Mouse (Mus musculus): Measurements from ENCODE around the gene Odf3l1.
A peak's percentile ranks its signal among the peaks of the same experiment; 100 is the strongest.

Gene Odf3l1

GRCm38 (mm10) chr9:56886601-56887000 is 22.1 kb upstream of the Odf3l1 start:
- peaks cover 43% of the 10 kb centered on the region for H3K27me3 ChIP-seq (ENCODE audit: insufficient read depth, low read length)
- H3K4me3 ChIP-seq (replicated peaks; ENCODE audit: low read length) = no peak overlapping the region
- H3K4me1 ChIP-seq (replicated peaks; ENCODE audit: low read depth, low read length) = peaks cover 30% of the 10 kb centered on the region
- H3K36me3 ChIP-seq (ENCODE audit: insufficient read depth, low read length) = no peaks in the 10 kb centered on the region
- TF ChIP-seq POU5F1 (IDR thresholded peaks at IDR 0.05; ENCODE audit: borderline replicate concordance, low read length) = no peak
- TF ChIP-seq CTCF (conservative IDR thresholded peaks at IDR 0.05; ENCODE audit: low read length) = no peak
- no peak for TF ChIP-seq NANOG (IDR thresholded peaks at IDR 0.05; ENCODE audit: borderline replicate concordance, low read length)
- H3K9me3 ChIP-seq (ENCODE audit: low read length) = no peaks in the 10 kb centered on the region

DNA sequence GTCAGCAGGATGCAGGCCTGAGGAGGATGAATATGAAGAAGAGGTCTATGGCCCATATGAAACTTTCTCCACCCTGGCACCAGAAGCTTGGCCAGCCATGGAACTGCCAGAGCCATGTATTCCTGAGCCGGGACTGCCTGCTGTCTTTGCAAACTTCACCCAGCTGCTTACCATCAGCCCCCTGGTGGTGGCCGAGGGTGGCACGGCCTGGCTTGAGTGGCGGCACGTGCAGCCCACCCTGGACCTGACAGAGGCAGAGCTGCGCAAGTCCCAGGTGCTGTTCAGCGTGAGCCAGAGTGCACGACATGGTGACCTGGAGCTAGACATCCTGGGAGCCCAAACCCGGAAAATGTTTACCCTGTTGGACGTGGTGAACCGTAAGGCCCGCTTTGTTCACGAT is 21.6 kb upstream of the Odf3l1 start:
- peaks cover 43% of the 10 kb centered on the region for H3K27me3 ChIP-seq (ENCODE audit: insufficient read depth, low read length)
- peaks cover 28% of the 10 kb centered on the region for H3K4me1 ChIP-seq (replicated peaks; ENCODE audit: low read depth, low read length)
- no peaks in the 10 kb centered on the region for H3K36me3 ChIP-seq (ENCODE audit: insufficient read depth, low read length)
- H3K4me3 ChIP-seq (replicated peaks; ENCODE audit: low read length) = no peak overlapping the region
- TF ChIP-seq CTCF (conservative IDR thresholded peaks at IDR 0.05; ENCODE audit: low read length) (peak; percentile 39), NANOG (IDR thresholded peaks at IDR 0.05; ENCODE audit: borderline replicate concordance, low read length) (no peak)
- no peaks in the 10 kb centered on the region for H3K9me3 ChIP-seq (ENCODE audit: low read length)

DNA sequence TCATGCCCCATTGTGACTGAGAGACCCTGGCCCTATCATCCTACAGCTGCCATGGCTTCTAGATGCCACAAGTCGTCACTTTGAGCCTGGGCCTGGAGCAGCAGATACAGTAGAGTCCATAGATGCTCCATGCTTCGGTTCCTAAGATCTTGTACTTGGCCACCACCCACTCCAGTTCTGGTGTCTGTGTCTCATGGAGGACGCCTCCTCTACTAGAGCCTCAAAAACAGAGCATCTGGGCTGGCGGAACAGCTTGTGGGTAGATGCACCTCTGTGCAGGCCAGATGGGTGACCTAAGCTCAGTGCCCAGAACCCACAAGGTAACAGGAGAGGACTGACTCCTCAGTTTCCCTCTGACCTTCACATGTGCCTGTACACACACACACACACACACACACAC is 19.8 kb upstream of the Odf3l1 start:
- no peaks in the 10 kb centered on the region for H3K36me3 ChIP-seq (ENCODE audit: insufficient read depth, low read length)
- TF ChIP-seq CTCF (conservative IDR thresholded peaks at IDR 0.05; ENCODE audit: low read length) (no peak), NANOG (IDR thresholded peaks at IDR 0.05; ENCODE audit: borderline replicate concordance, low read length) (no peak), POU5F1 (IDR thresholded peaks at IDR 0.05; ENCODE audit: borderline replicate concordance, low read length) (no peak)
- H3K4me1 ChIP-seq (replicated peaks; ENCODE audit: low read depth, low read length) = peaks cover 22% of the 10 kb centered on the region
- H3K27me3 ChIP-seq (ENCODE audit: insufficient read depth, low read length) = peaks cover 45% of the 10 kb centered on the region
- H3K9me3 ChIP-seq (ENCODE audit: low read length) = no peaks in the 10 kb centered on the region
- H3K4me3 ChIP-seq (replicated peaks; ENCODE audit: low read length) = no peak overlapping the region

DNA sequence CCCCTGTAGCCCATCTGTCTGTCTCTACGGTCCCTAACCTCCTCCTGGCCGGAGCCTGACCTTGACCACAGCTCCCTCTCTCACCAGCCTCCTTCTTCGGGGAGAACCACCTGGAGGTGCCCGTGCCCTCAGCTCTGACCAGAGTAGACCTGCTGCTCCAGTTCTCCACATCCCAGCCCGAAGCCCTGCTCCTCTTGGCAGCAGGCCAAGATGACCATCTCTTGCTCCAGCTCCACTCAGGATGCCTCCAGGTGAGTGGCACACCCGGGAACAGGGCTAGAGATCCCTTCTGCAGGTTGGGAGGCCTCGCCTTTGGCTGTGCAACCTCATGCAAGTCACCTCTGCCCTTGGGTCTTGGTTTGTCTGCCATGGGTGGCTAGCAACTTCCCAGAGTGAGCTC is 19.0 kb upstream of the Odf3l1 start:
- Histone ChIP-seq H3K9me3 (ENCODE audit: low read length) (no peaks in the 10 kb centered on the region), H3K4me3 (replicated peaks; ENCODE audit: low read length) (no peak overlapping the region), H3K27me3 (ENCODE audit: insufficient read depth, low read length) (peaks cover 47% of the 10 kb centered on the region), H3K36me3 (ENCODE audit: insufficient read depth, low read length) (no peaks in the 10 kb centered on the region), H3K4me1 (replicated peaks; ENCODE audit: low read depth, low read length) (peaks cover 22% of the 10 kb centered on the region)
- TF ChIP-seq NANOG (IDR thresholded peaks at IDR 0.05; ENCODE audit: borderline replicate concordance, low read length) (no peak), CTCF (conservative IDR thresholded peaks at IDR 0.05; ENCODE audit: low read length) (no peak), POU5F1 (IDR thresholded peaks at IDR 0.05; ENCODE audit: borderline replicate concordance, low read length) (no peak)

GRCm38 (mm10) chr9:56882818-56883217 is 18.3 kb upstream of the Odf3l1 start:
- H3K4me3 ChIP-seq (replicated peaks; ENCODE audit: low read length) = no peak overlapping the region
- H3K4me1 ChIP-seq (replicated peaks; ENCODE audit: low read depth, low read length) = peaks cover 27% of the 10 kb centered on the region
- TF ChIP-seq NANOG (IDR thresholded peaks at IDR 0.05; ENCODE audit: borderline replicate concordance, low read length) = no peak
- no peak for TF ChIP-seq POU5F1 (IDR thresholded peaks at IDR 0.05; ENCODE audit: borderline replicate concordance, low read length)
- no peak for TF ChIP-seq CTCF (conservative IDR thresholded peaks at IDR 0.05; ENCODE audit: low read length)
- H3K9me3 ChIP-seq (ENCODE audit: low read length) = no peaks in the 10 kb centered on the region
- no peaks in the 10 kb centered on the region for H3K36me3 ChIP-seq (ENCODE audit: insufficient read depth, low read length)
- peaks cover 45% of the 10 kb centered on the region for H3K27me3 ChIP-seq (ENCODE audit: insufficient read depth, low read length)

DNA sequence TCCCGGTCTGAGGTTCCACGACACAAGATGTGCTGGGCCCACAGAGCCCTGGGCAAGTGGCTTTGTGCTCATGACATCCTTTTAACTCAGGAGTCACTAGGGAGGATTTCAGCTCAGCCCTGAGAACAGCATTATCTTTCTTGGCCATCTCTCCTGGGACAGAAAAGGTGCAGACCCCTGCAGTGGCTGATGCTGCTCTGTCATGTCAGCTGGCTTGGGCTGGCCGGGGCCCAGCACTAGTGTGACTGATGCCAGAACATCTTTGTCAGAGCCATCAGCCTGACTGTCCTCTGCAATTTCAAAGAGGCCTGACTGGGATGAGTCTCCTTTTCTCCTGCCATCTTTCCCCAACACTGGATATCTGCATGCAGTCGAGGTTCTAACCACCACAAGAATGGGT is 17.8 kb upstream of the Odf3l1 start:
- H3K4me3 ChIP-seq (replicated peaks; ENCODE audit: low read length) = no peak overlapping the region
- no peaks in the 10 kb centered on the region for H3K36me3 ChIP-seq (ENCODE audit: insufficient read depth, low read length)
- no peaks in the 10 kb centered on the region for H3K9me3 ChIP-seq (ENCODE audit: low read length)
- H3K4me1 ChIP-seq (replicated peaks; ENCODE audit: low read depth, low read length) = peaks cover 32% of the 10 kb centered on the region
- peaks cover 44% of the 10 kb centered on the region for H3K27me3 ChIP-seq (ENCODE audit: insufficient read depth, low read length)
- TF ChIP-seq POU5F1 (IDR thresholded peaks at IDR 0.05; ENCODE audit: borderline replicate concordance, low read length) = no peak
- no peak for TF ChIP-seq CTCF (conservative IDR thresholded peaks at IDR 0.05; ENCODE audit: low read length)
- TF ChIP-seq NANOG (IDR thresholded peaks at IDR 0.05; ENCODE audit: borderline replicate concordance, low read length) = no peak

DNA sequence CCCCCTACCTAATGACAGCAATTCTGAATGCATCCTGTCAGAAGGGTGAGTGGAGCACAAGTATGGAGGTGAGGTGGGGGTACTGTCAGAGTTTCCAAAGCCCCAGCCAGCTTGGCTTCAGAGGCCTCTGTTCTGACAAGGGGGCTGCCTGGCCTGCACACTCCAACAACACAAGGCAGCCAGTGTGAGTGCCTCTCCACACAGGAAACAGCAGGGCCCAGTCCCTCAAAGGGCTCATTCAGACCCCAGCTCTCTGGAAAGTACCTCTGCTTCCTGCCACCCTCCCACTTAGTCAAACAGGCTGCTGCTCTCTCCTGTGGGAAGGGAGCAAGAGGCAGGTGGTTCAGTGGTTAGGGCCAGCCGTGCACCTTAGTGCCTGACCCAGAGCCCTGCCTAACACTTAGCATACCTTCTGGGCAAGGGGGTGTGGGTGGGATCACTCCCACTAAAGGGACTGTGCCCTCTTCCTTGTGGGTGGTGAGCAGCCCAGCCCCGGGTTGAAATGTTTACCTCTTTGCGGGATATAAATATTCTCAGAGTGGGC is 17.1 kb upstream of the Odf3l1 start:
- H3K27me3 ChIP-seq (ENCODE audit: insufficient read depth, low read length) = peaks cover 42% of the 10 kb centered on the region
- no peaks in the 10 kb centered on the region for H3K9me3 ChIP-seq (ENCODE audit: low read length)
- TF ChIP-seq CTCF (conservative IDR thresholded peaks at IDR 0.05; ENCODE audit: low read length) (no peak), POU5F1 (IDR thresholded peaks at IDR 0.05; ENCODE audit: borderline replicate concordance, low read length) (no peak), NANOG (IDR thresholded peaks at IDR 0.05; ENCODE audit: borderline replicate concordance, low read length) (no peak)
- H3K36me3 ChIP-seq (ENCODE audit: insufficient read depth, low read length) = no peaks in the 10 kb centered on the region
- H3K4me3 ChIP-seq (replicated peaks; ENCODE audit: low read length) = no peak overlapping the region
- peaks cover 38% of the 10 kb centered on the region for H3K4me1 ChIP-seq (replicated peaks; ENCODE audit: low read depth, low read length)

- peaks cover 41% of the 10 kb centered on the region for H3K27me3 ChIP-seq (ENCODE audit: insufficient read depth, low read length)
- no peak overlapping the region for H3K4me3 ChIP-seq (replicated peaks; ENCODE audit: low read length)
- TF ChIP-seq CTCF (conservative IDR thresholded peaks at IDR 0.05; ENCODE audit: low read length) (no peak), NANOG (IDR thresholded peaks at IDR 0.05; ENCODE audit: borderline replicate concordance, low read length) (no peak), POU5F1 (IDR thresholded peaks at IDR 0.05; ENCODE audit: borderline replicate concordance, low read length) (no peak)
- peaks cover 44% of the 10 kb centered on the region for H3K4me1 ChIP-seq (replicated peaks; ENCODE audit: low read depth, low read length)
- H3K36me3 ChIP-seq (ENCODE audit: insufficient read depth, low read length) = no peaks in the 10 kb centered on the region
- no peaks in the 10 kb centered on the region for H3K9me3 ChIP-seq (ENCODE audit: low read length)
Observed at GRCm38 (mm10) chr9:56880790-56881189, 16.3 kb upstream of the Odf3l1 start.

DNA sequence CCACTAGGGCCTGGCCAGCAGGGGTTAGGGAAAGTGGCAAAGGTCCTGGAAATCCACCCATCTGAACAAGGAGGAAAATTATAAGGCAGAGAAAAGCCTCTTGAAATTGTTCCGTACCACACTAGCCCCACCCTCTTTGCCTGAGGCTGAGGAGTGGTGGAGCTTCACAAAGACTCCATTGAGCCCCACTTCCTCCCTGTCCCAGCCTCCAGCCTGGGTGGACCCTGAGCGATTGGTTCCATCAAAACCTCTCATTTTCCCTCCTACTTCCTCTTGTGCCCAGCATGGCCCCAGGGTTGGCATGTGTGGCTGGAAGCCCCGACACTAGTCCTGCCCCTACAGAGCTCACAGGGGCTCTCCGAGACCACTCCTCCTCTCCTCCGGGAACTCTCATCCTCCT is 12.8 kb upstream of the Odf3l1 start:
- Histone ChIP-seq H3K4me1 (replicated peaks; ENCODE audit: low read depth, low read length) (peaks cover 42% of the 10 kb centered on the region), H3K4me3 (replicated peaks; ENCODE audit: low read length) (peak overlapping the region; percentile 50), H3K9me3 (ENCODE audit: low read length) (no peaks in the 10 kb centered on the region), H3K27me3 (ENCODE audit: insufficient read depth, low read length) (peaks cover 40% of the 10 kb centered on the region), H3K36me3 (ENCODE audit: insufficient read depth, low read length) (no peaks in the 10 kb centered on the region)
- TF ChIP-seq CTCF (conservative IDR thresholded peaks at IDR 0.05; ENCODE audit: low read length) (no peak), NANOG (IDR thresholded peaks at IDR 0.05; ENCODE audit: borderline replicate concordance, low read length) (no peak), POU5F1 (IDR thresholded peaks at IDR 0.05; ENCODE audit: borderline replicate concordance, low read length) (no peak)
